Mouse (Mus musculus) kidney, adult 2 months (tissue): ENCODE results near the gene Aqp5.

Experiments used
- CTCF ChIP-seq: fragments of 200-500 bp; conservative IDR thresholded peaks from 2 replicates; pipeline ENCODE4 v1.5.1; 2011; ENCODE audit warnings: low read depth, mild to moderate bottlenecking, control low read depth, low read length, moderate library complexity, mixed read lengths; ENCODE audit not compliant: insufficient read depth, insufficient read length
- POLR2A ChIP-seq: fragments of 200-500 bp; IDR thresholded peaks from one replicate; pipeline ENCODE4 v1.6.1; 2011; ENCODE audit warnings: low read depth, low read length, control low read depth

DNA sequence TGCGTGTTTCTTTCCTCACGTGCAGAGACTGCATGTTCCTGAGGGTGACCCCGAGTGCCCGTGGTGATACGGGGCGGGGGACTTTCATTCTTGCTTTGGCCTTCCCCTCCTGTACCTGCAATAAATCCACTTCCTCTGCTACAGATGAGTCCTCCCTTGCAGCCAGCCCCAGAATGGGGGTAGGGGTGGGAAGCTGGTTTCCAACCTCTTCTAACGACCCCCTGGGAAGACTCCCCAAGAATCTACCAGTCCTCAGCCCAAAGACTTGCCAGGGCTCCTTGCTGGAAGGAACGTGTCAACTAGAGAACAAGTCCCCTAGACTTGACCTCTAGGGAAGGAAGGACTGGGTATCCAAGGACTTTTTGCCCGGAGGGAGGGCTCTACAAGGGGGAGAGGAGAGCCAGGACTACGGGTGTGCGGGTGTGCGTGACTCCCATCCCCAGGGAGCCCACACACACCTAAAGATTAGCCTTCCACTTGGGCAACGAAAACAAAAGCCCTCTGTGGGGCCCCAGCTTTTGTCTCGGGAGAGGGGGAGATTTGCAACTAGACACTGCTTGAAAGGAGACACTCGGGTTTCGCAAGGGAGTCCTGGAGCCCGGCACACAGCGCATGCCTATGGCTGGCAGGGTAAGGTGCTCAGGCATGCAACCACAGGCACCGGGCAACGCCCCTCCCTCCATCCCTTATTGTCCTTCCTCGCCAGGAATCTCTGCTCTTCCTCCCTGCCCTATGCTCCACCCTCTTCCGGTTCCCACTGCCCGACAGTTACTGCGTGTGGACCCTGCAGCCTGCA is 6.0 kb upstream of the Aqp5 start:
- TF ChIP-seq POLR2A (no peak), CTCF (no peak)
